Mouse (Mus musculus): Measurements from ENCODE around the gene Nmbr. TPM values are rescaled to one million over a fixed set of nuclear protein-coding genes. Genes with fewer than 3 reads are reported as not detected.

The Nmbr gene
- total RNA-seq, 4 experiments from 2014 or later: 1.6 to 2.1 (median 1.9) TPM

Other genes starting within 250 kb of the Nmbr start
- 1 to 10 TPM in 3 of 4 experiments, under 1 TPM in 1; 0.56 to 2.0 (median 1.3) TPM for gene Adgrg6, start 159.9 kb upstream of the Nmbr start, total RNA-seq (2022)
- 10 to 100 TPM; 25.1 to 27.3 (median 26.4) TPM for gene Vta1, start within 50 bp of the Nmbr start, total RNA-seq (2022)
- gene Gje1, start 12.6 kb downstream of the Nmbr start, total RNA-seq (2022): not detected